Mouse (Mus musculus): ENCODE results near the gene Gm4513. TPM values are rescaled to one million over a fixed set of nuclear protein-coding genes. Genes with fewer than 3 reads are reported as not detected.
"Not testable (repeated sequence)": the region's sequence is repeated elsewhere in the genome, so short reads cannot be mapped to it uniquely, and the experiment has no call there.

Gm4513 gene
- not detected in 2 replicates for polyA plus RNA-seq (2014; fragmentation: Nextera tagmentation; extraction: Ambion mirVana)

- not testable (repeated sequence) for H3K27me3 ChIP-seq (ENCODE audit: control insufficient read depth, insufficient read depth, low read length); H3K4me3 ChIP-seq (ENCODE audit: low read depth, low read length); H3K27ac ChIP-seq (ENCODE audit: low read depth, low read length); H3K4me1 ChIP-seq (ENCODE audit: control insufficient read depth, insufficient read depth, low read length); H3K36me3 ChIP-seq (ENCODE audit: control insufficient read depth, insufficient read depth, low read length); DNase-seq (ENCODE audit: low spot score, missing footprints); H3K9me3 ChIP-seq (ENCODE audit: control insufficient read depth, low read length); ATAC-seq (ENCODE audit: low FRiP score); H3K4me2 ChIP-seq; H3K9ac ChIP-seq (ENCODE audit: low read length)
- 77% methylated on average over 3 of the region's 5 CpGs for WGBS
Observed at GRCm38 (mm10) chr7:20598921-20599320, at the start of gene Gm4513. TSS of gene Gm4513 (minus strand) at chr7:20599021.

GRCm38 (mm10) chr7:20576141-20576540, 22.7 kb downstream of the Gm4513 start, which contains the start of gene Gm4141:
TSS of gene Gm4141 (minus strand) at chr7:20576241.
- not testable (repeated sequence) for ATAC-seq (ENCODE audit: low FRiP score); H3K4me1 ChIP-seq (ENCODE audit: control insufficient read depth, insufficient read depth, low read length); H3K27me3 ChIP-seq (ENCODE audit: control insufficient read depth, insufficient read depth, low read length); DNase-seq (ENCODE audit: low spot score, missing footprints); H3K27ac ChIP-seq (ENCODE audit: low read depth, low read length); H3K36me3 ChIP-seq (ENCODE audit: control insufficient read depth, insufficient read depth, low read length); H3K9ac ChIP-seq (ENCODE audit: low read length); H3K9me3 ChIP-seq (ENCODE audit: control insufficient read depth, low read length); H3K4me3 ChIP-seq (ENCODE audit: low read depth, low read length); H3K4me2 ChIP-seq
- WGBS: no CpG with 5 or more reads among the region's 3 CpGs

- not testable (repeated sequence) for H3K4me1 ChIP-seq (ENCODE audit: control insufficient read depth, insufficient read depth, low read length); H3K9me3 ChIP-seq (ENCODE audit: control insufficient read depth, low read length); H3K27ac ChIP-seq (ENCODE audit: low read depth, low read length); H3K4me2 ChIP-seq; H3K9ac ChIP-seq (ENCODE audit: low read length); ATAC-seq (ENCODE audit: low FRiP score); DNase-seq (ENCODE audit: low spot score, missing footprints); H3K4me3 ChIP-seq (ENCODE audit: low read depth, low read length); H3K27me3 ChIP-seq (ENCODE audit: control insufficient read depth, insufficient read depth, low read length); H3K36me3 ChIP-seq (ENCODE audit: control insufficient read depth, insufficient read depth, low read length)
- no CpG with 5 or more reads among the region's 1 CpGs for WGBS
Observed at GRCm38 (mm10) chr7:20545657-20546056, 53.2 kb downstream of the Gm4513 start, which contains the start of gene Gm5726. TSS of gene Gm5726 (minus strand) at chr7:20545757.

Other genes with a start within 250 kb of the Gm4513 start
- gene Gm5728, start 223.6 kb downstream of the Gm4513 start, polyA plus RNA-seq (2014; fragmentation: Nextera tagmentation; extraction: Ambion mirVana): not detected in 2 replicates
- not detected in 2 replicates for gene Vmn1r100, start 181.1 kb downstream of the Gm4513 start, polyA plus RNA-seq (2014; fragmentation: Nextera tagmentation; extraction: Ambion mirVana)
- not detected in 2 replicates for gene Vmn1r101, start 156.4 kb downstream of the Gm4513 start, polyA plus RNA-seq (2014; fragmentation: Nextera tagmentation; extraction: Ambion mirVana)
- not detected in 2 replicates for gene Gm10670, start 124.1 kb downstream of the Gm4513 start, polyA plus RNA-seq (2014; fragmentation: Nextera tagmentation; extraction: Ambion mirVana)
- not detected in 2 replicates for gene Vmn1r103, start 88.5 kb downstream of the Gm4513 start, polyA plus RNA-seq (2014; fragmentation: Nextera tagmentation; extraction: Ambion mirVana)
- not detected in 2 replicates for gene Vmn1r104, start 65.2 kb downstream of the Gm4513 start, polyA plus RNA-seq (2014; fragmentation: Nextera tagmentation; extraction: Ambion mirVana)
- not detected in 2 replicates for gene Gm5726, start 53.3 kb downstream of the Gm4513 start, polyA plus RNA-seq (2014; fragmentation: Nextera tagmentation; extraction: Ambion mirVana)
- gene Gm4141, start 22.8 kb downstream of the Gm4513 start, polyA plus RNA-seq (2014; fragmentation: Nextera tagmentation; extraction: Ambion mirVana): not detected in 2 replicates
- gene Vmn1r107, start 69.9 kb upstream of the Gm4513 start, polyA plus RNA-seq (2014; fragmentation: Nextera tagmentation; extraction: Ambion mirVana): not detected in 2 replicates
- not detected in 2 replicates for gene Vmn1r111, start 104.2 kb upstream of the Gm4513 start, polyA plus RNA-seq (2014; fragmentation: Nextera tagmentation; extraction: Ambion mirVana)
- not detected in 2 replicates for gene Gm10668, start 131.6 kb upstream of the Gm4513 start, polyA plus RNA-seq (2014; fragmentation: Nextera tagmentation; extraction: Ambion mirVana)
- gene Vmn1r112, start 172.2 kb upstream of the Gm4513 start, polyA plus RNA-seq (2014; fragmentation: Nextera tagmentation; extraction: Ambion mirVana): not detected in 2 replicates
- not detected in 2 replicates for gene Vmn1r113, start 188.3 kb upstream of the Gm4513 start, polyA plus RNA-seq (2014; fragmentation: Nextera tagmentation; extraction: Ambion mirVana)
- gene Vmn1r114, start 213.2 kb upstream of the Gm4513 start, polyA plus RNA-seq (2014; fragmentation: Nextera tagmentation; extraction: Ambion mirVana): not detected in 2 replicates
- not detected in 2 replicates for gene Vmn1r115, start 246.0 kb upstream of the Gm4513 start, polyA plus RNA-seq (2014; fragmentation: Nextera tagmentation; extraction: Ambion mirVana)